Mouse (Mus musculus) liver, postnatal 0 days (tissue): ENCODE results near the gene Nfasc.

Source experiments
- CTCF ChIP-seq: sonication (generic); IDR thresholded peaks from 2 replicates; pipeline ENCODE4 v1.5.1; 2016; ENCODE audit warnings: antibody characterized with exemption, low read depth
- EP300 ChIP-seq: IDR thresholded peaks from 2 replicates; pipeline ENCODE4 v1.6.1; 2016; ENCODE audit warnings: antibody characterized with exemption, low read depth, mild to moderate bottlenecking

DNA sequence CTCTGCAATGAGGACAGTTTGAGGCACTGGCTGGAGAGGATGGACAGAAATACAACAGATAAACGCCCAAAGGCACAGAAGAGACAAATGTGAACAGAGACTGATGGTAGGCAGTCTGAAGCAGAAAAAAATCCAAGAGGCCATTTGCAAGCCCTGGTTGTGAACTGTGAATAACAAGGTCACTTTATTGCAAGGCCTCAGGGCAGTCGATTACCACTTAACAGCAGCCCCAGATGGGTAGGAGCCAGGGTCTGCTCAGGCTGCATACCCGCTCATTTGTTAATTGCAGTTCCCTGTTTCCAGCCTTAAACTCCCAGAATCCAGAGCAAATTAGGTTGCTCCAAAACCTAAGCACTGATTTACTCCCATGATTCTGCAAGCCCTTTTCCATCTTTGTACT is 52.4 kb downstream of the Nfasc start:
- TF ChIP-seq CTCF (no peak), EP300 (no peak)
